Mouse (Mus musculus) T-helper 17 cell (primary cell): ENCODE results near the gene Mta3.

Experiments
- in situ Hi-C, 2 experiments: fragments of 300-600 bp; cut with MboI, MseI; formaldehyde crosslinking; loops; 1 replicate in 1 of 2; 2 replicates in 1 of 2; pipeline ENCODE4 v1.15.1; 2025; ENCODE audit warnings: high pct_unique_total_duplicates in 2 of 2

The Mta3 gene

DNA sequence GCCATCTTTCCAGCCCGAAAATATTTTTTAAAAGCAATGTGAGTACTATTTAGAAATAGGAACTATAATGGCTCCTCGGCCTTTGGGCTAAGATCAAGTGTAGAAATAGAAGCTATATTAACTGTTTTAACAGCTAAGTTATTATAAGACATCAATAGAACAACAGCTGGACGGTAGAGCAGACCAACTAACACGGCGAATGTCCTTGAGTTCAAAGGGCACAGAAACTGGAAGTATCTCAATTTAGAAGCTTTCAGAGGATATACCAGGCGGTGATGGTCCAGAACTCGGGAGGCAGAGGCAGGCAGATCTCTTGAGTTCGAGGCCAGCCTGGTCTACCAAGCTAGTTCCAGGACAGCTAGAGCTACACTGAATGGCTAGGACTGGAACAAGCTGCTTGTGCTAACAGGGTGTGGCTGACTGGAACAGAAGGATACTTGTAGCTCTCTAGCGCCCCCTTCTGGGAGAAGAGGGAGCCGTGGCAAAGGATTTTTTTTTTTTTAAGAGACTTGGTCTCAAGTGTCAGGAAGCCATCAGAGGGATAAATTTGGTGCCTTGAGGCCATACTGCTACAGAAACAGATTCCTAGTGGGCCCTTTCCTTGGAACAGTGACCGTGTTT, 101.9 kb downstream of the Mta3 start:
- in situ Hi-C loops, result no loop called here

DNA sequence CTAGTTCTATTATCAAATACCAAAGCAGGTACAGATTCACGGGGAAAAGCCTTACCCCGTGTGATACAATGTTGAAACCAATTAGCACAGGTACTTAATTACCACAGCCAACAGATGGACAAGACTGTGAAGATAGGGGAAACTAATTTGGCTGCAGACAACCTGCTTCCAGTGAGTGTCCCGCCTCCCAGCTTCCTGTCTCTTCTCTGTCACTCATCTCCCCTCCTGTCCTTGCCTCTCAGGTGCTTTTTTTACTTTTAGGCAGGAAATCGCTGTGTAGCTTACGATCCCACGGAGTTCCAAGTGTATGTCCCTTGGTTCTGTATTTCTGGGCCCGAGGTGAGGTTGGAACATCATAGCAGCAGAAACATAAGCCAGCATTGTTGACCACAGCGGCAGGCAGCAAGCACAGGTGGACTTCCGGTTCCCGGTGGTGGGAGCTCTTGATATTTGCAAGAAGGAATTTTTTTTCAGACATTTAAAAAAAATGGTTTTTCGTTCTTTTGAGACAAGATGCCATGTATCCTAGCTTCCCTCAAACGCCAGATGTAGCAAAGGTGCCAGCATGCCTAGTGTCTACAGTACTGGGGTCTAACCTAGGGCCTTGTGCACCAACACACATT, 102.6 kb downstream of the Mta3 start:
- in situ Hi-C loops, result no loop called here

DNA sequence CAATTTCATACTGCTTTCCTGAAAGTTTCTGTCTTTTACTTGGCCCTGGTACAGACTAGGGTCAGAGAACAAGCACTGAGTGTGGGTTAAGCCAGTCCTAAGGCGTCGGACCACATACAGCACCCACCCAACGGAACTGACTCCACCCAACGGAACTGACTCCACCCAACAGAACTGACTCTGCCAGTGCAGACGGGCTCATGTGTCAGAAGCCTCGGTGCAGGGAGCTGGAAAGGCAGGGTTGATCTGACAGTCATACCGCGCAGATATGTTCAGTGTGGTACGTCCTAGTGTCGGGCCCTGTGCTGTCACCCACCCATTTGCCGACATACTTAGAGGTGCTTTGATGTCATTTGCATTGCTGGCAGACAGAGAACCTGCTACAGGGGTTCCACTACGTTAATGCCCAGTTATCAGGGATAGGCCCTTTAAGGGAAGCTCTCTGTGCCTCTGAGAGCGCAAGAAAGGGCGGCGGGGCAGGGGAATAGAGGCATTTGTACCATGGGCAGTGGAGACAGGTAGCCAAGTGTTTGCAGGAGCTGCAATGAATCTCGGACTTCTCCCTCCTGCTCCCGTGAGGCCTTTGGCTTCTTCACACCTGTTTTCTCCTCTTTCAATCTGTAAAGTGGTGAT, 103.3 kb downstream of the Mta3 start:
- in situ Hi-C loops, result no loop called here

GRCm38 (mm10) chr17:83810285-83810684, 104.3 kb downstream of the Mta3 start:
- in situ Hi-C loops, result no loop called here

DNA sequence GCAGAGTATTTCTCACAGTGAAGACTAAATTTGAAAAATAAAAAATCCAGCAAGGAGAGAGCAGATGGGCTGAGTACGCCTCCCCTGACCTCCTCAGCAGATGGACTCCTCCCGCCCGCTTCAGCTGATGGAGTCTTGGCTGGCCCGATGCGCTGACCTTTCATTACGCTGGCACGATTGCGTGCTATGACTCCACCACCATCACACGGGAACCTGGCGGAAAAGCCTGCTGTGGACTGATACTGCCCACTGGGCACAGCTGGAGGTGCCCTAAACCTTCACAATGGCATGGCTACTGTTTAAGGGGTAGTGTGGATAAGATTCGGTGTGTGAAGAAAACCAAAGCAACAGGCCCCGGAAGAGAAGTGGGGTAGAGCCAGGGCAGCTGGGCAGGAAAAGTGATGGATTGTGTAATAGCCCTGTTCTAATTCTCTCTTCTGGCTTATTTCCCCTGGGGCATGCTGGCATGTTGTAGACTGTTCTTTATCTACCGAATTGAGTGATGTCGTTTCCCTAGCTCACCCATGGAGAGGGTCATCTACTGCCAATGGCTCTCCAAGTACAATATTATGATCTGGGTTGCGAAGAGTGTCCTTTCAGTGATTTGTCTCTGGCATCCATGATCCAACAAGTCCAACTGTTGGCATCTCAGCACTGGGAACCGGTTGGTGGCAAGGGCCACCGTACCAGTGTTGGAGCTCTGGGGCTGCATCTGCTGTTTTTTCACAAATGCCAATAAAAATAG, 106.4 kb downstream of the Mta3 start:
- in situ Hi-C loops, result no loop called here

DNA sequence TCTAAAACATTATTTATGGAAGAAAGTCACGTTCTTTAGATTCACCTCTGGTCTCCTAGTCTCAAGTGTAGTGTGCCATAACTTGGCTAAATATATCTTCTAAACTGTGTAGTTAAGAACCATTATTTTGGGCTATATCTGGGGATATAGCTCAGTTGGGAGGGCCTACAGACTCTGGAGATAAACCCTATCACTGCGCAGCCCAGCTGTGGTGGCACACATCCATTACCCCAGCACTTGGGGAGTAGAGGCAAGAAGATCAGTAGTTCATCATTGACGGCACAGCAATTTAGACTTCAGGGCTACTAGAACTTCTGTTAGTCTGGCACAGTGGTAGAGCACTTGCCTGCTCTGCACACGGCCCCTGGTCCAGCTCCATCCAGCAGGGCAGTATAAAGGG, 107.1 kb downstream of the Mta3 start:
- in situ Hi-C loops, result no loop called here

- in situ Hi-C loops, result loop anchor here in 1 of 2 experiments (5.0 kb wide), 1 partner anchor 35 kb away; no protein-coding TSS in a partner anchor
These were observed 111.0 kb downstream of the Mta3 start for GRCm38 (mm10) chr17:83816996-83817395.

DNA sequence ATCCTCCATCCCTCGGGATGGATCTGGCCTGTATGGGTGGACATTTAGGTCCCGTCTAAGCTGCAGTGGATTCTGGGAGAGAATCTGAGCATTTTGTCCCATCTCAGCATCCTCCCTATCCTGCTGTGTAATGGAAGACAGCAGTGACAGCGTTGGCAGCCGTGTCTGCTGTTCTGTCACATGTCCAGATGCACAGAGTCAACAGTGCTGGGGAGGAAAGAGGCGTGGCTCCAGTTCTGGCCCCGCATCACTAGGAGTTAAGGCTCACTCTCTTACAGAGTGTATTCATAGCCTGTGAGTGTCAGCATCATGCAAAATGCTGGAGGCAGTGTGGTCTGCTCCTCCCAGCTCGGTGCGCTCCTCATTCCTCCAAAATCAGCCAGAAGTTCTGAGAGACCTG, 113.5 kb downstream of the Mta3 start:
- in situ Hi-C loops, result loop anchor here in 1 of 2 experiments (5.0 kb wide), 1 partner anchor 33 kb away; no protein-coding TSS in a partner anchor

GRCm38 (mm10) chr17:83820701-83821100, 114.7 kb downstream of the Mta3 start:
- in situ Hi-C loops, result no loop called here

GRCm38 (mm10) chr17:83821876-83822275, 115.9 kb downstream of the Mta3 start:
- in situ Hi-C loops, result no loop called here

- in situ Hi-C loops, result no loop called here
These were observed 117.9 kb downstream of the Mta3 start for GRCm38 (mm10) chr17:83823835-83824234.

DNA sequence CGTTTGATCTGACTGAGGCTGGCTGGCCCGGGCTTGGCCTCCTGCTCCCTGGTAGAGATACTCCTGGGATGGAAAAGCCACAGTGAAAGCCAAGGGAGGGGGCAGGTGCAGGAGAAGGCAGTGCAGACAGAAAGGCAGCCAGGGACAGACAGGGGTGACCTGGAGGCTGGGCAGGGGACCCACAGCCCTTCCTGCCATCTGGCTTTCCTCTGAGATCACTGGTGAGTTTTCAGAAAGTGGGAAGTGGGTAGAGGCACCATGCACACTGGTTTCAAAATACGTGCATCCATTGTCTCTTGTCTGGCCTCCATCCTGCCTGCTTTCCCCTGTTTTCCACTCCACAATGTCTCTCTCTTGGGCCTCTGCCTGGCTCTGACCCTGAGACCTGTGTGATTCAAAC, 123.4 kb downstream of the Mta3 start:
- in situ Hi-C loops, result no loop called here

DNA sequence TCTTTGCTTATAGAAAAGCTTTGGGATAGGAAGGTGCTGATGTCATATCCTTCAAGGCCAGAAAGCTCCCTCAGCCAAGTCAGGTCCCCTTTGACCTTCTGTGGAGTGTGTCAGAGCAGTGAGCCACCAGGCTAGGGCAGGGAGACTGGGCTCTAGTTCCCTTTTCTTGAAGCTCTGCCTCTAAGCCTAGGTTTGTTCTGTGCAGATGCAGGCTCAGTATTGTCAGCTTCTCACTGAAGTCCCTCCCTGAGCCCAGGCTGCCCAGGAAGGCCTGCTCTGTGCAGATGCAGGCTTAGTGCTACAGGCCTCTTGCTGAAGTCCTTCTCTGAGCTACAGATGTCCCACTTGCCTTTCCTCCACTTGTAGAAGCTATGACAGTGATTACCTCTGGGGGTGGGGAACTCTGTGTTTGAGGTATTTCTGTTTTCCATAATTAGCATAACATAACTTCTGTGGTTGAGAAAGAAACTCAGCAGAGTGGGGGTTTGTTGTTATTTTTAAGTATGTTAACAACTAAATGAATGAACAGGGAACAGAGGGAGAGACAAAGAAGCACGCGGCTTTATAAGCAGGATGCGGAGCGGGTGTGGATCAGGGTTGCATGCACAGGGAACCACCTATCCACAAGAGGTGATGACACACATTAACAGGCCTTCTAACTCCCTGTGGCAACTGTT, 124.8 kb downstream of the Mta3 start:
- in situ Hi-C loops, result no loop called here

DNA sequence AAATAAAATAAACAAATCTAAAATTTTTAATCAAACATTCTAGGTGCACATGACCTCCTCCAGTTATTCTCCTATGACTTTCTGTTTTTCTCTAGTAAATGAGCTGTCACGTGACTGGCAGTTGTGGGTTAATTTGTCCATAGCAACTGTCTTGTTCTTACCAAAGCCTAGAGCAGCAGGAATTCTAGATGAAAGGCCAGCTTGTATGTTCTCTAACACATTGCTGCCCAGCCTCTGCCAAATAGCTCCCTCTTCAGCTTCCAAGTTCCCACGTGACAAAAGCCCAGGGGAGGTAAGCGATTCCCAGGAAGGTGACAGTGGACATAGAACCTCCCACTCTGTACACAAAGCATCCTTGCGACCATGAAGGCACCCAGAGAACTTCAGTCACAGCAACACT, 128.2 kb downstream of the Mta3 start:
- in situ Hi-C loops, result no loop called here

GRCm38 (mm10) chr17:83836048-83836447, 130.1 kb downstream of the Mta3 start:
- in situ Hi-C loops, result no loop called here

DNA sequence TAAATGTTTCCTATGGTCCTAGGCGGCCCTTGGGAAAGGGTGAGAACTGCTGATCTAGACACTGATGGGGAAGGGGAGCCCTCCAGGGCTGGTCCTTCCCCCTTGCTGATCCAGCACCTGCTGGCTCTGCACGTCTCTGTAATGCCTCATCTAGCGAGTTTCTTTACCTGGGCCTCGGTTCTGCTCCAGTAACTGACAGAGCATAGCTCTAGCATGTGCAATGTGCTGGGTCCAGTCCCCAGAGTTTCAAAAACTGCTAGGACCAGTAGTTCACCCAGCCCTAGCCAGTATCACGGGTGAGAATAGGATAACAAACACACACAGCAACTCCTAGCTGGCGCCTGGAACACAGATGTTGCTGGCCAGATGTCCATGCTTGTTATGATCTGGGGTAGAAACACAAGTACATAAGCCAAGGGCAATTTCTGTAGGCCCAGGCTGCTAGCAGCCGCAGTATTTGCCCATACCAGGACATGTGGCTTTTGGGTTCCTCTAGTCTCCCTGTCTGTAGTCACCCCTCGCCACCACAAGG, 131.8 kb downstream of the Mta3 start:
- in situ Hi-C loops, result no loop called here

GRCm38 (mm10) chr17:83839132-83839531, 133.2 kb downstream of the Mta3 start:
- in situ Hi-C loops, result no loop called here

DNA sequence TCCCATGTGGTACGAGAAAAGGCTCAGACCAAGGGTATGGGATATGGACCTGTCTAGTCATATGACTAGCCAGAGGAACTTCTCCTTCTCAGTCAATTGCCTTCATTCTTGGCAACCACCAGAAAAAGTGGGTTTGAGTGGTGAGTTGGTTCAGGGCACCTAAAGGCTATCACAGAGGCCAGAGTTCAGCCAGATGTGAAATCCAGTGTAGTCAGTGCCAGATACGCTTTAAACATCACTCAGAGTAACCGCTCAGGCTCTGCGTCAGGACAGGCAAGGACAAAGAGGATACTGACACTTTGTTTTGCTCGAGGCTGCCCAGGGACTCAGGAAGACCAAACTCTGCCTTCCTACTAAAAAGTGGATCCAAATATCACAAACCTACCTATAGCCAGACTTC, 135.0 kb downstream of the Mta3 start:
- in situ Hi-C loops, result no loop called here

- in situ Hi-C loops, result no loop called here
These were observed 137.8 kb downstream of the Mta3 start for GRCm38 (mm10) chr17:83843780-83844179.

DNA sequence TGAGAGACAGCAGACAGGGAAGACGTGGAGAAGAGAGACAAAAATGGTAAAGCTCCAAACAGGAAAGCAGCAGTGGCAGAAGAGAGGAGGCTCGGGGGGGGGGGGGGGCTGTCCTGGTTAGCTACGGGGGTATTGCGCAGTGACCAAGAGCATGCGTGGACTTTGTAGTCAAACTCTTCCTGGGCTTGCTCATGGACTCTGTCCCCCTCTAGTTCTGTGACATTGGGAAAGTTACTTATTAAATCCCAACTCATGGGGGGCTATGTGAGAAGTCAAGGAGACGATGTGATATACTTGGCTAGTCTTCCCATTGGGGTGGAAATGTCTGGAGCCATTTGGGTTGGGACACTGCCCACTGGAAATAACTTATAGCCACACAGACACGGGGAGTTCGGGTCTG, 139.6 kb downstream of the Mta3 start:
- in situ Hi-C loops, result no loop called here

- in situ Hi-C loops, result no loop called here
These were observed 140.5 kb downstream of the Mta3 start for GRCm38 (mm10) chr17:83846301-83847021.
